Mouse (Mus musculus) gastrocnemius, postnatal 10 days (tissue): ENCODE results near the gene Rad54l. TPM values are rescaled to one million over a fixed set of nuclear protein-coding genes. Genes with fewer than 3 reads are reported as not detected.

Experiments
- DNase-seq: peaks from one replicate; pipeline ENCODE4 v3.0.0; 2021; ENCODE audit warnings: mixed read lengths
- long read RNA-seq, 2 experiments: library from polyadenylated mRNA; stranded (forward); transcript quantifications; one replicate each; pipeline ENCODE4 v2.0.0; 2021
- total RNA-seq, 2 experiments: library from RNA; stranded (reverse); gene quantifications; 2 replicates each; pipeline ENCODE4 v1.2.3; 2021

The Rad54l gene
- total RNA-seq, result 1 to 10 TPM; 2.2 to 3.6 TPM
- long read RNA-seq, experiment 1, partial matches to known transcripts, result 0 of 4 reads
- long read RNA-seq, experiment 1, other reads (novel, unspliced or antisense), result 2 of 4 reads
- long read RNA-seq, experiment 2, partial matches to known transcripts, result 0 of 1 reads
- long read RNA-seq, experiment 2, other reads (novel, unspliced or antisense), result 1 of 1 reads

- peak; percentile 74 for DNase-seq
These were observed at the start of gene Rad54l, which contains the start of gene Pomgnt1 for GRCm38 (mm10) chr4:116123602-116124519. Gene Rad54l (minus strand): TSS chr4:116123690. Gene Pomgnt1 (plus strand): TSS chr4:116123840.

GRCm38 (mm10) chr4:116173072-116173471, 49.6 kb upstream of the Rad54l start, which contains the start of the genes 1700042G07Rik and Gm49337:
Gene 1700042G07Rik (plus strand): TSS chr4:116173372.
Gene Gm49337 (plus strand): TSS chr4:116173384.
- no peak for DNase-seq

- no peak for DNase-seq
These were observed 45.8 kb upstream of the Rad54l start for GRCm38 (mm10) chr4:116169353-116169672.

GRCm38 (mm10) chr4:116168617-116169352, 45.3 kb upstream of the Rad54l start:
- peak; percentile 80 for DNase-seq

- no peak for DNase-seq
These were observed 43.9 kb upstream of the Rad54l start, which contains the start of gene Tspan1 for GRCm38 (mm10) chr4:116167404-116167803. Gene Tspan1 (minus strand): TSS chr4:116167601.

GRCm38 (mm10) chr4:116165708-116166407, 42.4 kb upstream of the Rad54l start:
- DNase-seq, result no peak

GRCm38 (mm10) chr4:116164759-116165554, 41.5 kb upstream of the Rad54l start:
- no peak for DNase-seq

GRCm38 (mm10) chr4:116162142-116162541, 38.7 kb upstream of the Rad54l start:
- no peak for DNase-seq

- no peak for DNase-seq
These were observed 37.3 kb upstream of the Rad54l start for GRCm38 (mm10) chr4:116160769-116161168.

- no peak for DNase-seq
These were observed 36.4 kb upstream of the Rad54l start for GRCm38 (mm10) chr4:116159912-116160311.

GRCm38 (mm10) chr4:116157882-116158281, 34.4 kb upstream of the Rad54l start:
- DNase-seq, result no peak

GRCm38 (mm10) chr4:116152702-116153101, 29.2 kb upstream of the Rad54l start:
- DNase-seq, result no peak

GRCm38 (mm10) chr4:116151238-116151637, 27.7 kb upstream of the Rad54l start, which contains the start of gene Lurap1:
Gene Lurap1 (minus strand): TSS chr4:116151338.
- DNase-seq, result no peak

GRCm38 (mm10) chr4:116150862-116151221, 27.4 kb upstream of the Rad54l start:
- DNase-seq, result no peak

- peak; percentile 80 for DNase-seq
These were observed 26.8 kb upstream of the Rad54l start for GRCm38 (mm10) chr4:116150156-116150861.

GRCm38 (mm10) chr4:116149812-116150155, 26.3 kb upstream of the Rad54l start:
- no peak for DNase-seq

- DNase-seq, result peak; percentile 70
These were observed 20.6 kb upstream of the Rad54l start for GRCm38 (mm10) chr4:116143891-116144717.

GRCm38 (mm10) chr4:116143317-116143811, 19.9 kb upstream of the Rad54l start:
- DNase-seq, result peak; percentile 21

- no peak for DNase-seq
These were observed 18.8 kb upstream of the Rad54l start for GRCm38 (mm10) chr4:116142269-116142668.
